Mouse (Mus musculus): Measurements from ENCODE around the gene 4933414I15Rik. TPM values are rescaled to one million over a fixed set of nuclear protein-coding genes. Genes with fewer than 3 reads are reported as not detected.

The 4933414I15Rik gene
- polyA plus RNA-seq, 1 experiment from 2014 or later, result not detected

- H3K27me3 ChIP-seq (replicated peaks; ENCODE audit: insufficient read depth, low read length), result no peaks in the 10 kb centered on the region
- H3K36me3 ChIP-seq (ENCODE audit: insufficient read depth, low read length), result no peaks in the 10 kb centered on the region
- H3K4me1 ChIP-seq (ENCODE audit: insufficient read depth, low read depth, low read length), result no peaks in the 10 kb centered on the region
- no peaks in the 10 kb centered on the region for H3K9me3 ChIP-seq (ENCODE audit: low read length)
- WGBS, result 36% methylated on average over 14 of the region's 14 CpGs
- no peak overlapping the region for H3K4me3 ChIP-seq (ENCODE audit: low read depth, low read length)
- no peak overlapping the region for H3K9ac ChIP-seq (replicated peaks; ENCODE audit: low read depth)
- TF ChIP-seq CTCF (IDR thresholded peaks at IDR 0.05), result no peak
- no peak for TF ChIP-seq EP300 (IDR thresholded peaks at IDR 0.05)
- DNase-seq (ENCODE audit: low spot score) (peak; percentile 73), ATAC-seq (peak; percentile 93)
- H3K4me2 ChIP-seq (replicated peaks; ENCODE audit: low read depth, low read length), result peak overlapping the region; percentile 17; the same call in 1 of the 2 replicates
- H3K27ac ChIP-seq (ENCODE audit: low read length), result no peak overlapping the region
These were observed 8.7 kb upstream of the 4933414I15Rik start for GRCm38 (mm10) chr11:50952290-50952689.

DNA sequence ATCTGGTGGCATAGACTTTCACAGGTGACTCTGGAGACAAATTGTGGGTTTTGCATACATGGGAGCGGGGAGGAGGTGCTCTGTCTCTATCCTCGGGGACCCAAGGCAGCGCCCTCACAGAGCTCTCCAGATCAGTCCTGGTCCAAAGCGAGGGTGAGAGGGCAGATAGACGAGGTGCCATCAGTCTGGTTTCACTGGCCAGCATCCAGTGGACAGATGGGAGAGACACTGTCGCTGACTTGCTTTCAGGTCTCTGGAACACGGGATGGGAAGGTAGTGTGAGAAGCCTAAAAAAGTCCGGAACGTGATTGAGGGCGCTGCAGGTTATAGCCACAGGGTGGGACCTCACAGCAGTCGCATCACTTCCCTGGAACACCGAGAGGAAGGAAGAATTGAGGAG, 1.2 kb downstream of the 4933414I15Rik start:
- H3K9me3 ChIP-seq (ENCODE audit: low read length), result no peaks in the 10 kb centered on the region
- no peak overlapping the region for H3K4me3 ChIP-seq (ENCODE audit: low read depth, low read length)
- no peak for ATAC-seq
- H3K9ac ChIP-seq (replicated peaks; ENCODE audit: low read depth), result no peak overlapping the region
- no peak for DNase-seq (ENCODE audit: low spot score)
- no peak overlapping the region for H3K27ac ChIP-seq (ENCODE audit: low read length)
- no peak overlapping the region for H3K4me2 ChIP-seq (replicated peaks; ENCODE audit: low read depth, low read length)
- no peaks in the 10 kb centered on the region for H3K27me3 ChIP-seq (replicated peaks; ENCODE audit: insufficient read depth, low read length)
- TF ChIP-seq CTCF (IDR thresholded peaks at IDR 0.05), result no peak
- no peak for TF ChIP-seq EP300 (IDR thresholded peaks at IDR 0.05)
- H3K36me3 ChIP-seq (ENCODE audit: insufficient read depth, low read length), result no peaks in the 10 kb centered on the region
- 65% methylated on average over 12 of the region's 12 CpGs for WGBS
- H3K4me1 ChIP-seq (ENCODE audit: insufficient read depth, low read depth, low read length), result no peaks in the 10 kb centered on the region

DNA sequence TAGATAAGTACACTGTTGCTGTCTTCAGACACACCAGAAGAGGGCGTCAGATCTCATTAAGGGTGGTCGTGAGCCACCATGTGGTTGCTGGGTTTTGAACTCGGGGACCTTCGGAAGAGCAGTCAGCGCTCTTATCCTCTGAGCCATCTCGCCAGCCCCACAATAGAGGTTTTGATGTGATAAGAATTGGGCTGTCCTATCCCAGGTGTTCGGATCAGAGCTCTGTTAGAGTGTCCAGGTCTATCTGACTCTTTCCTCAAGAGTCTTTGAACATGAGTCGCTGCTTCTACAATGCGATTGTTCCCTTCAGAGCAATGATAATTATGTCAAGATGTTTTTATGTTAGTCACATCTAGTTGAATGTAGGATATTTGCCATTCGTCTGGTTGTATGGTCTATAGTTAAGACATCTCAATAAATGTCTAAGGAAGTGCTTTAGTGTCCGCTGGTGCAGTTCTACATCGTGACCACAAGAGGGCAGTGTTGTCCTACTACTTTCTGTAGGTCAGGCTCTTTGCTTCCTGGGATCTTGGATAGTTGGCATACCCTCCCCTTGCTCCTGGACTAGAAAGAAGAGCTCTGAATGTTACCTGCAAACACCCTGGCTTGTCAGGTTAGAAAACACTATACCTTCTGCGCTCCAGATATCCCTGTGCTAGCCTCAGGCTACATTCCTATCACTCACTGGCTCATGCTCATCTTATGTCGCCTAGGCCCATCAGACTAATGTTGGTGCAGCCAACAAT, 3.8 kb downstream of the 4933414I15Rik start:
- Histone ChIP-seq H3K27ac (ENCODE audit: low read length) (no peak overlapping the region), H3K4me2 (replicated peaks; ENCODE audit: low read depth, low read length) (no peak overlapping the region), H3K36me3 (ENCODE audit: insufficient read depth, low read length) (no peaks in the 10 kb centered on the region), H3K4me3 (ENCODE audit: low read depth, low read length) (no peak overlapping the region), H3K4me1 (ENCODE audit: insufficient read depth, low read depth, low read length) (no peaks in the 10 kb centered on the region), H3K9ac (replicated peaks; ENCODE audit: low read depth) (no peak overlapping the region), H3K9me3 (ENCODE audit: low read length) (no peaks in the 10 kb centered on the region), H3K27me3 (replicated peaks; ENCODE audit: insufficient read depth, low read length) (no peaks in the 10 kb centered on the region)
- ATAC-seq (peak; percentile 47; the same call in 1 of the 2 replicates), DNase-seq (ENCODE audit: low spot score) (peak; percentile 88)
- TF ChIP-seq EP300 (IDR thresholded peaks at IDR 0.05), result no peak
- TF ChIP-seq CTCF (IDR thresholded peaks at IDR 0.05), result peak; percentile 96
- 36% methylated on average over 14 of the region's 14 CpGs for WGBS

- H3K36me3 ChIP-seq (ENCODE audit: insufficient read depth, low read length), result no peaks in the 10 kb centered on the region
- no peak overlapping the region for H3K9ac ChIP-seq (replicated peaks; ENCODE audit: low read depth)
- TF ChIP-seq CTCF (IDR thresholded peaks at IDR 0.05), result no peak
- no peak for TF ChIP-seq EP300 (IDR thresholded peaks at IDR 0.05)
- ATAC-seq, result no peak
- H3K9me3 ChIP-seq (ENCODE audit: low read length), result no peaks in the 10 kb centered on the region
- no peak overlapping the region for H3K27ac ChIP-seq (ENCODE audit: low read length)
- no peak overlapping the region for H3K4me2 ChIP-seq (replicated peaks; ENCODE audit: low read depth, low read length)
- no peaks in the 10 kb centered on the region for H3K27me3 ChIP-seq (replicated peaks; ENCODE audit: insufficient read depth, low read length)
- H3K4me3 ChIP-seq (ENCODE audit: low read depth, low read length), result no peak overlapping the region
- WGBS, result 65% methylated on average over 8 of the region's 8 CpGs
- DNase-seq (ENCODE audit: low spot score), result no peak
- no peaks in the 10 kb centered on the region for H3K4me1 ChIP-seq (ENCODE audit: insufficient read depth, low read depth, low read length)
These were observed 5.1 kb downstream of the 4933414I15Rik start for GRCm38 (mm10) chr11:50938435-50938834.

DNA sequence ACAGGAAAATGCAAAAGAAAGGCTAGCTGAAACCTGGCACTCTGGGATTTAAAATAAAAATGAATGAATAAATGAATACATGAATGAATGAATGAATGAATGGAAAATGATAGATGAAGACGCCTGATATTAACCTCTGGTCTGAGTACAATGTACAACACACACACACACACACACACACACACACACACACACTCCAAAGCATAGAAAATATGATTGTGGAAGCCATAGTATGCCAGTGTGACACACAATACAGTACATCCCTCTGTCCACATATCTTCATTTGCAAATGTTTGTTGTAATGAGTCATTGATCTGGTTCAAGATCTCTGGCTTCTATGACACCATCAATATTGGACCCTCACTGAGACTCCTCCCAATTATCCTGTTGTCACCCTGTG, 11.5 kb downstream of the 4933414I15Rik start:
- no peak for DNase-seq (ENCODE audit: low spot score)
- no peak overlapping the region for H3K9ac ChIP-seq (replicated peaks; ENCODE audit: low read depth)
- WGBS, result 78% methylated on average over 1 of the region's 1 CpGs

GRCm38 (mm10) chr11:50931451-50931866, 12.1 kb downstream of the 4933414I15Rik start, which contains the start of gene Zfp354b:
Gene Zfp354b, minus strand, starts transcription at chr11:50931633.
- H3K4me3 ChIP-seq (ENCODE audit: low read depth, low read length), result peak within 1 kb of the TSS; percentile 72
- H3K27me3 ChIP-seq (replicated peaks; ENCODE audit: insufficient read depth, low read length), result no peaks in the 10 kb centered on the region
- peak within 1 kb of the TSS; percentile 93 for H3K4me2 ChIP-seq (replicated peaks; ENCODE audit: low read depth, low read length)
- TF ChIP-seq EP300 (IDR thresholded peaks at IDR 0.05) (no peak), CTCF (IDR thresholded peaks at IDR 0.05) (no peak)
- peak within 1 kb of the TSS; percentile 57 for H3K27ac ChIP-seq (ENCODE audit: low read length)
- no peaks in the 10 kb centered on the region for H3K9me3 ChIP-seq (ENCODE audit: low read length)
- H3K36me3 ChIP-seq (ENCODE audit: insufficient read depth, low read length), result no peaks in the 10 kb centered on the region
- peak within 1 kb of the TSS; percentile 49 for H3K9ac ChIP-seq (replicated peaks; ENCODE audit: low read depth)
- no peaks in the 10 kb centered on the region for H3K4me1 ChIP-seq (ENCODE audit: insufficient read depth, low read depth, low read length)
- DNase-seq (ENCODE audit: low spot score) (peak; percentile 83), ATAC-seq (peak; percentile 95)
- WGBS, result 0% methylated on average over 18 of the region's 18 CpGs

More for the DNA sequence above, 11.5 kb downstream of the 4933414I15Rik start:
- Histone ChIP-seq H3K27ac (ENCODE audit: low read length) (no peak overlapping the region), H3K27me3 (replicated peaks; ENCODE audit: insufficient read depth, low read length) (no peaks in the 10 kb centered on the region), H3K9me3 (ENCODE audit: low read length) (no peaks in the 10 kb centered on the region), H3K4me3 (ENCODE audit: low read depth, low read length) (no peak overlapping the region), H3K36me3 (ENCODE audit: insufficient read depth, low read length) (no peaks in the 10 kb centered on the region), H3K4me2 (replicated peaks; ENCODE audit: low read depth, low read length) (no peak overlapping the region), H3K4me1 (ENCODE audit: insufficient read depth, low read depth, low read length) (no peaks in the 10 kb centered on the region)
- ATAC-seq, result no peak
- TF ChIP-seq EP300 (IDR thresholded peaks at IDR 0.05), result no peak
